Mouse (Mus musculus) spleen, adult 2 months (tissue): Measurements from ENCODE around the gene Zfp654.

Experiments used
- CTCF ChIP-seq: fragments of 200-500 bp; IDR thresholded peaks from 2 replicates; pipeline ENCODE4 v1.5.1; 2011; ENCODE audit warnings: mild to moderate bottlenecking, inconsistent platforms; ENCODE audit not compliant: insufficient read depth, insufficient read length, insufficient replicate concordance; ENCODE audit errors: extremely low read depth
- POLR2A ChIP-seq: fragments of 200-500 bp; IDR thresholded peaks from 2 replicates; pipeline ENCODE4 v1.6.1; 2011; ENCODE audit warnings: low read depth, low read length, inconsistent platforms

DNA sequence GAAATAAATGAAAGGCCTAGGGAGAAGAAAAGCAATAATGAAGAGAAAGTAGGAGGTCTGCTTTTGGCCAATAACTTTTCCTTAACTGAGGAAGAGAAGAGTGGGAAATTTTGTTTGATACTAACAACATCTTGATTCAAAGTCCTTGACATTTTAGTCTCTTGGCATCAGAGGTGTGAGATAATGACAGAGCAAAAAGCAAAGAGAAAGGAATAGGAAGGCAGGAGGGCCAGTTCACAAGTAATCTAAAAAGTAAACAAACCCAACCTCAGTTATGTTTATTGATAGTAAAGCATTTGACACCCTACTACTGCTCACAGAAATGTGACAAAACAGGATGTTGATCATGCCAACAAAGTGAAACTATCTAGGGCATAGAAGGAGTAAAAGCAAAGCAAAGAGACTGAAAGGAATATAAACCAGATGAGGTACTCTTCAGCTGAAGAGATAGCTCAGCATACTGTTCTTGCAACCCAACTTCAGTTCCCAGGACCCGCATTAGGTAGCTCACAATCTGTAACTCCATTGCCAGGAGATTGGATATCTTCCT is 15.4 kb downstream of the Zfp654 start:
- TF ChIP-seq CTCF = no peak
- TF ChIP-seq POLR2A = no peak
